Mouse (Mus musculus): ENCODE results near the gene Fam234b. TPM values are rescaled to one million over a fixed set of nuclear protein-coding genes. Genes with fewer than 3 reads are reported as not detected.

Fam234b gene
- polyA plus RNA-seq, 1 experiment, result 2.1 TPM

- no peak overlapping the region for H3K4me3 ChIP-seq (ENCODE audit: insufficient read depth, low read depth, low read length)
- H3K4me1 ChIP-seq (ENCODE audit: control insufficient read depth, insufficient read depth, insufficient read length, low read length), result peaks cover 6% of the 10 kb centered on the region
- H3K27ac ChIP-seq (replicated peaks; ENCODE audit: low read depth, low read length), result no peak overlapping the region
Observed at GRCm38 (mm10) chr6:135292391-135292790, 94.6 kb downstream of the Fam234b start.

- Histone ChIP-seq H3K4me3 (ENCODE audit: insufficient read depth, low read depth, low read length) (no peak overlapping the region), H3K4me1 (ENCODE audit: control insufficient read depth, insufficient read depth, insufficient read length, low read length) (peaks cover 6% of the 10 kb centered on the region), H3K27ac (replicated peaks; ENCODE audit: low read depth, low read length) (no peak overlapping the region)
Observed at GRCm38 (mm10) chr6:135294150-135294549, 96.4 kb downstream of the Fam234b start.

Other genes with a start within 250 kb of the Fam234b start
- 2.8 and 22.1 TPM in 2 replicates for gene Apold1, start 216.3 kb upstream of the Fam234b start, polyA plus RNA-seq (2012; ENCODE audit: insufficient read depth, insufficient read length, missing spikeins)
- 37.6 and 45.3 TPM in 2 replicates for gene Ddx47, start 186.4 kb upstream of the Fam234b start, polyA plus RNA-seq (2012; ENCODE audit: insufficient read depth, insufficient read length, missing spikeins)
- 0.67 and 1.5 TPM in 2 replicates for gene Gprc5a, start 132.3 kb upstream of the Fam234b start, polyA plus RNA-seq (2012; ENCODE audit: insufficient read depth, insufficient read length, missing spikeins)
- gene Gprc5d, start 79.7 kb upstream of the Fam234b start, polyA plus RNA-seq (2012; ENCODE audit: insufficient read depth, insufficient read length, missing spikeins), result not detected in 2 replicates
- gene Hebp1, start within 50 bp of the Fam234b start, polyA plus RNA-seq (2012; ENCODE audit: insufficient read depth, insufficient read length, missing spikeins), result 63.2 and 64.6 TPM in 2 replicates
- not detected in 2 replicates for gene Gsg1, start 56.4 kb downstream of the Fam234b start, polyA plus RNA-seq (2012; ENCODE audit: insufficient read depth, insufficient read length, missing spikeins)
- not detected in 2 replicates for gene Pbp2, start 112.4 kb downstream of the Fam234b start, polyA plus RNA-seq (2012; ENCODE audit: insufficient read depth, insufficient read length, missing spikeins)
- gene Emp1, start 164.6 kb downstream of the Fam234b start, polyA plus RNA-seq (2012; ENCODE audit: insufficient read depth, insufficient read length, missing spikeins), result 29.0 and 42.9 TPM in 2 replicates

Measured in brown adipose tissue, adult 24 weeks (tissue).